Mouse (Mus musculus): ENCODE results near the gene Epx. TPM values are rescaled to one million over a fixed set of nuclear protein-coding genes. Genes with fewer than 3 reads are reported as not detected.
"Not testable (repeated sequence)": the region's sequence is repeated elsewhere in the genome, so short reads cannot be mapped to it uniquely, and the experiment has no call there.

Gene Epx
- polyA plus RNA-seq, 1 experiment from 2014 or later, result 0.15 TPM

DNA sequence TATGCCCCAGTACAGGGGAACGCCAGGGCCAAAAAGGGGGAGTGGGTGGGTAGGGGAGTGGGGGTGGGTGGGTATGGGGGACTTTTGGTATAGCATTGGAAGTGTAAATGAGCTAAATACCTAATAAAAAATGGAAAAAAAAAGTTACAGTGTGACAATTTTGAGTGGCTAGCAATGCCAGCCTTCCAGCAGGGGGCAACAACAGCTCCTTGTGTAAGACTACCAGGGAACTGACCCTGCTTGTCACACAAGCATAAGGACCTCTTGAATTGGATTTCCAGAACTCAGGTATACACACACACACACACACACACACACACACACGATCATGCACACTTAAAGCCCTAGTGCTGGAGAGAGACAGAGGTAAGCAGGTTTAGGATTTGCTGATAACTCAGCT, 8.4 kb downstream of the Epx start:
- H3K27me3 ChIP-seq; H3K9ac ChIP-seq; H3K4me2 ChIP-seq (replicated peaks); H3K9me3 ChIP-seq (replicated peaks); ATAC-seq (ENCODE audit: low FRiP score); H3K4me3 ChIP-seq; H3K36me3 ChIP-seq; H3K27ac ChIP-seq; H3K4me1 ChIP-seq: not testable (repeated sequence)
- WGBS, result 89% methylated on average over 1 of the region's 2 CpGs

DNA sequence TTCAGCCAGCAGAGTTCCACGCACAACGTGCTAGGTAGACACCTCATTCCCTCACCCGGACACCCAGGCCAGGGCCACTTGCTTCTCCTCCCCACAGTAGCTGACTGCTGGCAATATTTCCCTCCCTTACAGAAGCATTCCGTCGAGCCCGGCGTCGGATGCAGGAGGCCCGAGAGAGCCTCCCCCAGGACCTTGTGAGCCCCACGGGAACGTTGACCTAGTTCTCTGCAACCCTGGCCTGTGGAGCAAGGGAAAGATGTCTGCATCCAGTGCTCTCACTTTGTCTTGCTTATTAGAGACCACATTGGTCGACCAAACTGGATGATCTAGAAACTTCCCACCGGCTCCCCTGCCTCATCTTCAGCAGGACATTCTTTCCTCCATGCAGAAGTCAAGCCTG, 12.5 kb downstream of the Epx start:
- no peak overlapping the region for H3K27ac ChIP-seq
- no peaks in the 10 kb centered on the region for H3K4me1 ChIP-seq
- H3K27me3 ChIP-seq, result no peaks in the 10 kb centered on the region
- peaks cover 12% of the 10 kb centered on the region; the same call in 1 of the 2 replicates for H3K36me3 ChIP-seq
- H3K9me3 ChIP-seq (replicated peaks), result no peaks in the 10 kb centered on the region
- no peak overlapping the region for H3K4me3 ChIP-seq
- no peak overlapping the region for H3K4me2 ChIP-seq (replicated peaks)
- ATAC-seq (ENCODE audit: low FRiP score), result no peak
- 92% methylated on average over 13 of the region's 13 CpGs for WGBS
- no peak overlapping the region for H3K9ac ChIP-seq

DNA sequence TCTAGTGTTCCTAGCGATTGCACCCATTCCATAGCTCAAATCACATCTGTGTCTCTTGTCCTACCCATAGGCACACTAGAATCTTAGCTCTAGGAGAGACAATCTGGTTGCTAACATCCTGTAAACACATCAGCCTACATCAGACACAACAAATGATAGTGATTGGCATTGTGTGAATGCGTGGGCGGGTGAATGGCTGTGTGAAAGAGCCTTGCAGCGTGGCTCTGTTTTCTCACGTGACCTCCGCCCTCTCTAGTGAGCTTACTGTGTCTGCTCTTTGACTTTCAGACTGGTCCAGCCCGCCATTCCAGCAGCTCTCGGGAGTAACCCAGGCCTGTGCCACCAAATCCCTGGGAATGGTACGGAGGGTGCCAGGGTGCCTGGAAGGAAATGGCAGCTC, 14.9 kb downstream of the Epx start:
- Histone ChIP-seq H3K27me3 (no peaks in the 10 kb centered on the region), H3K27ac (no peak overlapping the region), H3K4me3 (no peak overlapping the region), H3K4me1 (no peaks in the 10 kb centered on the region), H3K9me3 (replicated peaks) (no peaks in the 10 kb centered on the region), H3K36me3 (peaks cover 29% of the 10 kb centered on the region), H3K9ac (no peak overlapping the region), H3K4me2 (replicated peaks) (no peak overlapping the region)
- no peak for ATAC-seq (ENCODE audit: low FRiP score)
- WGBS, result 65% methylated on average over 9 of the region's 9 CpGs

DNA sequence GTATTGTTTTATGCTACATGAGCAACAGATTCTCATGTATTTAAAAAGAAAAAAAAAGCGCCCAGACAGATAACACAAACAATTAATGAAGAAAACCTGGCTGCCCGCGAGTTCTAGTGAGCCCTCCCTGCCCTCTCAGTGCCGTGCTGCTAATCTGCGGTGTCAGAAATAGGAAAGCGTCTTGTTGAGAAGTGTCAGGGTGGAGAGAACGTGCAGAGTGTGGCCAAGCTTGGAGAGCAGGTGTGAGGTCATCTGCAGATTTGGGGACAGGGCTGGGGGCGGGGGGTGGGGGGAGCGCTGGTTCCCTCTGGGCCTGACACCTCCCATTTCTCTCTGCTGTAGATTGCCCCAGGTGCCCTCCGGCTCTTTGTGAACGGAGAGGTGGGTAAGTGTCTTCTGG, 16.1 kb downstream of the Epx start:
- Histone ChIP-seq H3K27me3 (no peaks in the 10 kb centered on the region), H3K4me2 (replicated peaks) (no peak overlapping the region), H3K9ac (no peak overlapping the region), H3K27ac (no peak overlapping the region), H3K4me1 (no peaks in the 10 kb centered on the region), H3K4me3 (no peak overlapping the region), H3K9me3 (replicated peaks) (no peaks in the 10 kb centered on the region), H3K36me3 (peaks cover 29% of the 10 kb centered on the region)
- ATAC-seq (ENCODE audit: low FRiP score), result no peak
- WGBS, result 91% methylated on average over 11 of the region's 11 CpGs

DNA sequence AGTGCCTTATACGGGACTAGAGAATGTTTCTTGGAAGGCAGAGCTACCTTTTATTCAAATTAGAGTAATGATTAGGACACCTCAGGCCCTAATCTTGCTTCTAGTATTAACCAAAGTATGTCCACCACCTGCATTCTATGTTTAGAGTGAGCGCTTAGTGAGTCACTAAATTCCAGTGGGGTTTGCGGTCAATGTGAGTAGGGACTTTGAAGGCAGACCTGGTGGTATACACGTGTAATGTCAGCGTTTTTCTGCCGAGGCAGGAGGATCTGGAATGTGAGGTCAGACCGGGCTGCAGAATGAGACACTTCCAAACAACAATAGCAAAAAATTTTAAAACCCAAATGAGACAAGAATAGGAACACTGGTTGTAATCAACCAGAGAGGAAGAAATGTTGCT, 20.8 kb downstream of the Epx start:
- Histone ChIP-seq H3K4me2 (replicated peaks) (no peak overlapping the region), H3K9me3 (replicated peaks) (no peaks in the 10 kb centered on the region), H3K36me3 (peaks cover 19% of the 10 kb centered on the region), H3K4me1 (peaks cover 12% of the 10 kb centered on the region), H3K27ac (no peak overlapping the region), H3K27me3 (no peaks in the 10 kb centered on the region), H3K4me3 (no peak overlapping the region), H3K9ac (no peak overlapping the region)
- ATAC-seq (ENCODE audit: low FRiP score), result no peak
- WGBS, result 88% methylated on average over 7 of the region's 7 CpGs

DNA sequence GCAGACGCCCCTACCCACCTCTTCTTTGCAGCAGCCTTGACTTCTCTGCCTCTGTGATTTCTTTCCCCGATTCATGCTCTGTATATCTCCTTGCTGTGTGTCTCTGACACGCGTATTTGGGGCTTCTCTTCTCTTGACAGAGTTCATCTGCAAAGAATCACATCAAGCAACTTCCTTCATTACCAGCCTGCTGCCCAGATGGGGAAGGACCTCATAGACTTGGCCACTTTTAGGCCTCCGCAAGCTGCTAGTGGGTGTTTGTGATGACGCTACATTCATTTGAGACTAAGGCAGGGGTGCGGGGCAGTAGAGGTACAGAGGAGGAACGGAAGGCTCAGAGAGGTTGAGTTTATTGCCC, 21.8 kb downstream of the Epx start:
- WGBS, result 37% methylated on average over 8 of the region's 8 CpGs
- peak overlapping the region; percentile 61 for H3K9ac ChIP-seq
- H3K27me3 ChIP-seq, result no peaks in the 10 kb centered on the region
- ATAC-seq (ENCODE audit: low FRiP score), result peak; percentile 50
- H3K4me3 ChIP-seq, result peak overlapping the region; percentile 61
- H3K4me2 ChIP-seq (replicated peaks), result peak overlapping the region; percentile 70
- peaks cover 19% of the 10 kb centered on the region for H3K36me3 ChIP-seq
- peaks cover 12% of the 10 kb centered on the region for H3K4me1 ChIP-seq
- no peaks in the 10 kb centered on the region for H3K9me3 ChIP-seq (replicated peaks)
- H3K27ac ChIP-seq, result peak overlapping the region; percentile 30; the same call in 1 of the 2 replicates

DNA sequence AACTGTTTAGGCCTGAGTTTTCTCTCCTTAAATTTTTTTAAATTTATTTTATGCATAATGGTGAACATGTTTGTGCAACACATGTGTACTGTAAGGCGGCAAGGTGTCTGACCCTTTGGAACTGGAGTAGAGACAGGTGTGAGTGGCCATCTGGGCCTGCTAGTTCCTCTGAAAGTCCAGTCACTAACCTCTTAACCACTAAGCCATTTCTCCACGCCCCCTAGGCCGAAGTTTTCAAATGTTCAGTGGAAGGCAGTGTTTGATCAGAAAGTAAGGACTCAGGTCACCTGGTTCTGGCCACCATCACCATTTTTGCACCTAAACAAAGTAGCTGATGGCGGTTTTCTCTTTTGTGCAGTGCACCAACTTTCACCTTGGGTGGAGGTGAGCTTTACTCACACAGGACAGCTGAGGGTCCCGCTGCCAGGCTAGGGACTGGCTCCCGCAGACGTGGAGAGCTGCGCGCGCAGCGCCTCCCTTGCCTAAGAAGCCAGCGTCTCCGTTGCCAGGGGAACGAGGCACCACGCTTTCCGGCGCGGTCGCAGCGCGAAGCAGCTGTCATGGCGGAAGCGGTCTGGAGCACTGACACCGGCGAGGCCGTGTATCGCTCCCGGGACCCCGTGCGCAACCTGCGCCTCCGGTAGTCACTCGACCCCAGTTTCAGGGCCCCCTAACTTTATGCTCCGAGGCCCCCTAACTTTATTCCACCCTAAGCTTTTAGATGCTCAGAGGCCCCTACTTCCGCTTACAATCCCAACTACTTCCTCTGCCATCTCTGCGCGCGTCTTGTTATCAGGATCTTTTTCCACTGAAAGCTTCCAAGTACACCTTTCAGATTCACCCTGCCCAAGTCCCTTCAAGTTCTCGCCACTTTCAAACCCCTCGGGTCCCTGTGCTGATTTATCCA, 22.4 kb downstream of the Epx start, which contains the start of gene Mks1:
TSS of gene Mks1 (plus strand) at position 526 of the 907 bp plus-strand sequence.
- Histone ChIP-seq H3K27me3 (no peaks in the 10 kb centered on the region), H3K9ac (peak within 1 kb of the TSS; percentile 61), H3K4me3 (peak within 1 kb of the TSS; percentile 61), H3K36me3 (peaks cover 18% of the 10 kb centered on the region), H3K4me1 (peaks cover 12% of the 10 kb centered on the region), H3K4me2 (replicated peaks) (peak within 1 kb of the TSS; percentile 70), H3K27ac (peak within 1 kb of the TSS; percentile 30; the same call in 1 of the 2 replicates), H3K9me3 (replicated peaks) (no peaks in the 10 kb centered on the region)
- 7% methylated on average over 40 of the region's 40 CpGs for WGBS
- peak; percentile 95 for ATAC-seq (ENCODE audit: low FRiP score)

DNA sequence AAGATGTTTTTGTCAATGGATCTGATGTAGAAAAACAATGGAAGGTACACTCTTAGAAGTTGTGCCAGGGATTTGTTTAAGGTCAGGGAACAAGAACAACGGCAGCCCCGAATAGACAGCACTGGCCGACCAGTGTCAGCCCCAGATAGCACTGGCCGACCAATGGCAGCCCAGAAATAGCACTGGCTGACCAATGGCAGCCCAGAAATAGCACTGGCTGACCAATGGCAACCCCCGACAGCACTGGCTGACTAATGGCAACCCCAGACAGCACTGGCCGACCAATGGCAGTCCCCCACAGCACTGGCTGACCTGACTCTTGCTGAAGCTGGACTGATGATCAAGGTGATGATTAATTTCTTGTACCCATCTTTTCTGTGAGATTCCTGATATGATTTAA, 27.5 kb downstream of the Epx start:
- 64% methylated on average over 6 of the region's 6 CpGs for WGBS
- no peak for ATAC-seq (ENCODE audit: low FRiP score)
- H3K9me3 ChIP-seq (replicated peaks), result no peaks in the 10 kb centered on the region

DNA sequence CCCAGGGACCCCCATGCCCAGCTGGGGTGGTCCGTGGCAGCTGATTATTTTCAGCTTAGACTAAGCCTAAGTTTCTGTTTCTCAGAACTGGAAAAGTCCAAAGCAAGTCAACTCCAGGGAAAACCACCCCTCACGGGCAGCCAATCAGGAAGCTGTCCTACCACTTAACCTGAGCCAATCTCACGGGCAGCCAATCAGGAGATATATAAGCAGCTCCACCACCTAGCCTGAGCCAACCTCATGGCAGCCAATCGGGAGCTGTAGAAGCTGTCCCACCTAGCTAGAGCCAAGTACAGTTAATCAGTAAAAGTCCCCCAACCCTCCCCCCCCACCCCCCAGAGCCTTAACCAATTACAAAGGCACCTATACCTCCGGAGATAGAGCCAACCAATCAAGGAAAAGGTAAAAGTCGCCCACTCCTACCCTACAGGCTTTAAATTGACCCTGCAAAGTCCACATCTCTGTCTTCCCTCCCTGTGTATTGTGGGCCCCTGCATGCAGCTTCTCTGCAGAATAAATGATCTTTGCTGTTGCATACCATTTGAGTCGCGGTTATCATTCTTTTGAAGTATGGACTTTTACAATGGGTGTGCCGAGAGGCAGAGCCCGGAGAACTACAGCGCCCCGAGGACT, 28.3 kb downstream of the Epx start:
- H3K9ac ChIP-seq, result no peak overlapping the region
- 81% methylated on average over 12 of the region's 12 CpGs for WGBS
- H3K36me3 ChIP-seq, result no peaks in the 10 kb centered on the region
- H3K4me3 ChIP-seq, result no peak overlapping the region
- no peak overlapping the region for H3K4me2 ChIP-seq (replicated peaks)
- H3K27ac ChIP-seq, result no peak overlapping the region
- no peaks in the 10 kb centered on the region for H3K4me1 ChIP-seq
- H3K9me3 ChIP-seq (replicated peaks), result no peaks in the 10 kb centered on the region
- H3K27me3 ChIP-seq, result no peaks in the 10 kb centered on the region
- ATAC-seq (ENCODE audit: low FRiP score), result no peak

More for the DNA sequence above, 27.5 kb downstream of the Epx start:
- no peaks in the 10 kb centered on the region for H3K36me3 ChIP-seq
- no peak overlapping the region for H3K4me3 ChIP-seq
- no peak overlapping the region for H3K27ac ChIP-seq
- H3K4me1 ChIP-seq, result peaks cover 4% of the 10 kb centered on the region
- no peak overlapping the region for H3K9ac ChIP-seq
- no peak overlapping the region for H3K4me2 ChIP-seq (replicated peaks)
- H3K27me3 ChIP-seq, result no peaks in the 10 kb centered on the region

DNA sequence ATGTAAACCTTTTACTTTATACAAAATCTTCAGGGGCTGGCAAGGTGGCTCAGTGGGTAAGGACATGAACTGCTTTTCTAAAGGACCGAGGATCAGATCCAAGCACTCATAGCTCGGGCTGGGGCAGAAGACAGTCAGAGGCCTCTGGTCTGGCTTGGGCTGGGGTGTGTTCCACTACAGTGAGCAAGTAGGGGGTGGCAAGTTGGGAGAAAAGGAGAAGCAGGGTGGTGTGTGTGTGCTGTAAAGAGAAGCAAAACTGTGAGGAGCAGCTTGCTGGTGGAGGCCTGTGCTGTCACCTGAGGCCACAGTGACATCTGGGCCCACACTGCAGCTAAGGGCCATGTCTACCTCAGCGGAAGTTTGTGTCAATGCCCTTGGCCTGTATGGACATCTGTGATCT, 33.9 kb downstream of the Epx start:
- H3K4me2 ChIP-seq (replicated peaks), result no peak overlapping the region
- no peaks in the 10 kb centered on the region for H3K27me3 ChIP-seq
- ATAC-seq (ENCODE audit: low FRiP score), result no peak
- 85% methylated on average over 3 of the region's 3 CpGs for WGBS
- H3K4me1 ChIP-seq, result no peaks in the 10 kb centered on the region
- no peak overlapping the region for H3K4me3 ChIP-seq
- no peaks in the 10 kb centered on the region for H3K9me3 ChIP-seq (replicated peaks)
- H3K36me3 ChIP-seq, result no peaks in the 10 kb centered on the region
- H3K9ac ChIP-seq, result no peak overlapping the region
- no peak overlapping the region for H3K27ac ChIP-seq

DNA sequence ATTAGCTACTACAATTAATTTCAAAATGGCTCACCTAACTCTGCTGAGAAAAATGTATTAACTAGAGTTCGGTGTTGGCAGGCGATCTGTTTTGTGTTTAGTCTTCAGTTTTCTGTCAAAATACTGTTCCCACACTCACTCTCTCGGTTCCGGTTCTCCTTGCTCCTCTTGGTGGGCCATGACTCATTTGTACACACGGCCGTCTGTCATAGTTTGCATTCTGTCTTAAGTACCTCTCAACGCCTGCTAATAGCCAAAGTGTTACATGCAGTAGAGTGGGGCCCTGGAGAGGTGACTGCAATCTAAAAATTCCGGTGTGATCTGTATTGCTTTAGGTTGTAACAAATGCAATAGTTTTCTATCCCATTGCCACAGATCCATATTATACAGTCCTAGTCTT, 34.7 kb downstream of the Epx start:
- 91% methylated on average over 8 of the region's 8 CpGs for WGBS
- no peak for ATAC-seq (ENCODE audit: low FRiP score)

DNA sequence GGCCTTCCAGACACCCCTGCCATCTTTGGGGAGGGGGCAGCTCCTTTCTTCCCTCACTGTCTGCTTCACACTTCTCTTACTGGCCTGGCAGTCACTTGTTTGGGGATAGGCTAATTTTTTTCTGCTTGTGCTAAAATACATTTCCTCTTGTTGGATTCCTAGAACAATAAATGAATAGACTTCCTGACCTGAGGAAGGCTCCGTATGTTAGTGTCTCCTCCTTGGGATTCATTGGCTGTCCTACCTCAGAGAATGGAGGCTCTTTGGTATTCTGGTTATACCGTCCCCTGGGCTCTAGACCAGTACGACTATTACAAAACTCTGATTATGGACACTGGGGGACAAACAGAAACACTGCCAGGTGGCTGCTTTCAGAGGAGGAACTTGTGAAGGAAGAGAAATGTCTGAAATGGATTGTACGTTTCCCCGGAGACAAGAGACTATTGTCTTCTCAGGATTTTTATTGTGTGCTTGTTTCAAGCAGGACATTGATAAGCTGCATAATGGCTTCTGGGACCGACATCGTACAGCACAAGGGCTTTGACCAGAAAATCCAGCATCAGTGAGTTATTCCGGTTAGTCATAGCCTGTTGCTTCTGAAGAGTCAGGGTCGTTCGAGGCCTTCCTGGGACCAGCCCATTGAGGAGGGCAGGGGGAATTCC, 47.0 kb downstream of the Epx start, which contains the start of gene Lpo:
TSS of gene Lpo (minus strand) at position 51 of the 662 bp plus-strand sequence.
- Histone ChIP-seq H3K36me3 (no peaks in the 10 kb centered on the region), H3K9me3 (replicated peaks) (no peaks in the 10 kb centered on the region), H3K4me1 (peaks cover 11% of the 10 kb centered on the region), H3K4me2 (replicated peaks) (no peak within 1 kb of the TSS), H3K4me3 (no peak within 1 kb of the TSS), H3K9ac (0 out of 2 replicates have a peak within 1 kb of the TSS, but pooled peaks have one; percentile 23), H3K27me3 (no peaks in the 10 kb centered on the region; the same call in 1 of the 2 replicates), H3K27ac (0 out of 2 replicates have a peak within 1 kb of the TSS, but pooled peaks have one; percentile 13)
- no peak for ATAC-seq (ENCODE audit: low FRiP score)
- 34% methylated on average over 10 of the region's 10 CpGs for WGBS

More for the DNA sequence above, 34.7 kb downstream of the Epx start:
- H3K4me1 ChIP-seq, result no peaks in the 10 kb centered on the region
- no peaks in the 10 kb centered on the region for H3K27me3 ChIP-seq
- H3K9ac ChIP-seq, result no peak overlapping the region
- no peaks in the 10 kb centered on the region for H3K36me3 ChIP-seq
- H3K4me2 ChIP-seq (replicated peaks), result no peak overlapping the region
- no peak overlapping the region for H3K27ac ChIP-seq
- no peaks in the 10 kb centered on the region for H3K9me3 ChIP-seq (replicated peaks)
- H3K4me3 ChIP-seq, result no peak overlapping the region
